Mouse (Mus musculus): Measurements from ENCODE around the gene Lifr. TPM values are rescaled to one million over a fixed set of nuclear protein-coding genes. Genes with fewer than 3 reads are reported as not detected.

The Lifr gene
- polyA plus RNA-seq, 1 experiment: 39.2 TPM

- H3K27me3 ChIP-seq (ENCODE audit: control insufficient read depth, insufficient read depth, low read length): no peaks in the 10 kb centered on the region
- no peak overlapping the region for H3K27ac ChIP-seq (ENCODE audit: control insufficient read depth, insufficient read depth, low read length)
- TF ChIP-seq POLR2A (IDR thresholded peaks at IDR 0.05; ENCODE audit: control insufficient read depth, extremely low read depth, insufficient read depth, low read length, poor library complexity) (no peak), CTCF (IDR thresholded peaks at IDR 0.05; ENCODE audit: borderline replicate concordance, control insufficient read depth, extremely low read depth, insufficient read depth, low read length, poor library complexity) (no peak)
- no peak overlapping the region for H3K4me3 ChIP-seq (ENCODE audit: control insufficient read depth, insufficient read depth, low read length)
- WGBS: 95% methylated on average over 10 of the region's 10 CpGs
- no peak for DNase-seq
- no peaks in the 10 kb centered on the region for H3K4me1 ChIP-seq (replicated peaks; ENCODE audit: control insufficient read depth, insufficient read depth, low read length)
- no peaks in the 10 kb centered on the region for H3K36me3 ChIP-seq (ENCODE audit: control insufficient read depth, insufficient read depth, low read length)
Measured at GRCm38 (mm10) chr15:7167238-7167905, 77.0 kb downstream of the Lifr start.

GRCm38 (mm10) chr15:7167906-7168532 is 77.6 kb downstream of the Lifr start:
- 0 out of 2 replicates have a peak, but pooled peaks cover 2% of the 10 kb centered on the region for H3K4me1 ChIP-seq (replicated peaks; ENCODE audit: control insufficient read depth, insufficient read depth, low read length)
- no peaks in the 10 kb centered on the region for H3K27me3 ChIP-seq (ENCODE audit: control insufficient read depth, insufficient read depth, low read length)
- no peak overlapping the region for H3K4me3 ChIP-seq (ENCODE audit: control insufficient read depth, insufficient read depth, low read length)
- 92% methylated on average over 11 of the region's 11 CpGs for WGBS
- H3K36me3 ChIP-seq (ENCODE audit: control insufficient read depth, insufficient read depth, low read length): no peaks in the 10 kb centered on the region
- DNase-seq: no peak
- no peak overlapping the region for H3K27ac ChIP-seq (ENCODE audit: control insufficient read depth, insufficient read depth, low read length)
- TF ChIP-seq POLR2A (IDR thresholded peaks at IDR 0.05; ENCODE audit: control insufficient read depth, extremely low read depth, insufficient read depth, low read length, poor library complexity) (no peak), CTCF (IDR thresholded peaks at IDR 0.05; ENCODE audit: borderline replicate concordance, control insufficient read depth, extremely low read depth, insufficient read depth, low read length, poor library complexity) (no peak)

GRCm38 (mm10) chr15:7172875-7173274 is 82.5 kb downstream of the Lifr start:
- no peak overlapping the region for H3K4me3 ChIP-seq (ENCODE audit: control insufficient read depth, insufficient read depth, low read length)
- no peak for TF ChIP-seq CTCF (IDR thresholded peaks at IDR 0.05; ENCODE audit: borderline replicate concordance, control insufficient read depth, extremely low read depth, insufficient read depth, low read length, poor library complexity)
- TF ChIP-seq POLR2A (IDR thresholded peaks at IDR 0.05; ENCODE audit: control insufficient read depth, extremely low read depth, insufficient read depth, low read length, poor library complexity): no peak
- H3K27ac ChIP-seq (ENCODE audit: control insufficient read depth, insufficient read depth, low read length): no peak overlapping the region
- no peaks in the 10 kb centered on the region for H3K36me3 ChIP-seq (ENCODE audit: control insufficient read depth, insufficient read depth, low read length)
- 54% methylated on average over 2 of the region's 2 CpGs for WGBS
- no peak for DNase-seq
- no peaks in the 10 kb centered on the region for H3K27me3 ChIP-seq (ENCODE audit: control insufficient read depth, insufficient read depth, low read length)
- H3K4me1 ChIP-seq (replicated peaks; ENCODE audit: control insufficient read depth, insufficient read depth, low read length): 0 out of 2 replicates have a peak, but pooled peaks cover 2% of the 10 kb centered on the region

GRCm38 (mm10) chr15:7173346-7173745 is 82.9 kb downstream of the Lifr start:
- TF ChIP-seq POLR2A (IDR thresholded peaks at IDR 0.05; ENCODE audit: control insufficient read depth, extremely low read depth, insufficient read depth, low read length, poor library complexity): no peak
- no peak for TF ChIP-seq CTCF (IDR thresholded peaks at IDR 0.05; ENCODE audit: borderline replicate concordance, control insufficient read depth, extremely low read depth, insufficient read depth, low read length, poor library complexity)
- H3K36me3 ChIP-seq (ENCODE audit: control insufficient read depth, insufficient read depth, low read length): no peaks in the 10 kb centered on the region
- 89% methylated on average over 7 of the region's 7 CpGs for WGBS
- H3K27me3 ChIP-seq (ENCODE audit: control insufficient read depth, insufficient read depth, low read length): no peaks in the 10 kb centered on the region
- H3K4me1 ChIP-seq (replicated peaks; ENCODE audit: control insufficient read depth, insufficient read depth, low read length): 0 out of 2 replicates have a peak, but pooled peaks cover 2% of the 10 kb centered on the region
- DNase-seq: no peak
- no peak overlapping the region for H3K27ac ChIP-seq (ENCODE audit: control insufficient read depth, insufficient read depth, low read length)
- H3K4me3 ChIP-seq (ENCODE audit: control insufficient read depth, insufficient read depth, low read length): no peak overlapping the region

- TF ChIP-seq POLR2A (IDR thresholded peaks at IDR 0.05; ENCODE audit: control insufficient read depth, extremely low read depth, insufficient read depth, low read length, poor library complexity) (no peak), CTCF (IDR thresholded peaks at IDR 0.05; ENCODE audit: borderline replicate concordance, control insufficient read depth, extremely low read depth, insufficient read depth, low read length, poor library complexity) (no peak)
- 98% methylated on average over 8 of the region's 8 CpGs for WGBS
- Histone ChIP-seq H3K27me3 (ENCODE audit: control insufficient read depth, insufficient read depth, low read length) (no peaks in the 10 kb centered on the region), H3K4me1 (replicated peaks; ENCODE audit: control insufficient read depth, insufficient read depth, low read length) (0 out of 2 replicates have a peak, but pooled peaks cover 2% of the 10 kb centered on the region), H3K27ac (ENCODE audit: control insufficient read depth, insufficient read depth, low read length) (no peak overlapping the region), H3K4me3 (ENCODE audit: control insufficient read depth, insufficient read depth, low read length) (no peak overlapping the region), H3K36me3 (ENCODE audit: control insufficient read depth, insufficient read depth, low read length) (no peaks in the 10 kb centered on the region)
- no peak for DNase-seq
Measured at GRCm38 (mm10) chr15:7173776-7174175, 83.4 kb downstream of the Lifr start.

- H3K4me1 ChIP-seq (replicated peaks; ENCODE audit: control insufficient read depth, insufficient read depth, low read length): no peaks in the 10 kb centered on the region
- no peaks in the 10 kb centered on the region for H3K27me3 ChIP-seq (ENCODE audit: control insufficient read depth, insufficient read depth, low read length)
- no peak for TF ChIP-seq CTCF (IDR thresholded peaks at IDR 0.05; ENCODE audit: borderline replicate concordance, control insufficient read depth, extremely low read depth, insufficient read depth, low read length, poor library complexity)
- TF ChIP-seq POLR2A (IDR thresholded peaks at IDR 0.05; ENCODE audit: control insufficient read depth, extremely low read depth, insufficient read depth, low read length, poor library complexity): no peak
- WGBS: 94% methylated on average over 6 of the region's 6 CpGs
- H3K36me3 ChIP-seq (ENCODE audit: control insufficient read depth, insufficient read depth, low read length): no peaks in the 10 kb centered on the region
- DNase-seq: no peak
- H3K27ac ChIP-seq (ENCODE audit: control insufficient read depth, insufficient read depth, low read length): no peak overlapping the region
- no peak overlapping the region for H3K4me3 ChIP-seq (ENCODE audit: control insufficient read depth, insufficient read depth, low read length)
Measured at GRCm38 (mm10) chr15:7180576-7180975, 90.2 kb downstream of the Lifr start.

Data from thymus, adult 2 months (tissue).